In genomic region chr9:76539953-76540621, GRCm38 (mm10) we compare ENCODE assay signal across 17 mouse cellular contexts. TPM values are rescaled to one million over a fixed set of nuclear protein-coding genes. Genes with fewer than 3 reads are reported as not detected.
A peak's percentile ranks its signal among the peaks of the same experiment; 100 is the strongest.
DNase-seq lines count a peak whose midpoint lies in the region; ATAC-seq lines count a peak whose summit lies in the region.
"Had no signal": no experiment of that assay in that cellular context is flagged by ENCODE, and none has a peak within 500 bp of the region (broad histone marks: within the 10 kb centered on the region; RNA-seq: fewer than 3 reads in every experiment).

No protein-coding gene starts in this region.

- peak; percentile 11 for DNase-seq in 416B (ENCODE audit: low read depth)
- DNase-seq in urinary bladder, postnatal 25 days (ENCODE audit: low spot score): no peak
- no peak for DNase-seq in adrenal gland, postnatal 14 days
- no peak for DNase-seq in thymus, postnatal 25 days
- DNase-seq: adrenal gland, postnatal 25 days; B cell, adult 2 months; cerebellum, adult 18-20 months; embryo, embryonic 11 days; gastrocnemius, adult 2 months; gastrocnemius, postnatal 36 days; heart, adult 18-20 months had no signal

- peak; percentile 95 for ATAC-seq in granulocyte monocyte progenitor cell, adult 5-6 weeks (replicated peaks; ENCODE audit: poor library complexity, severe bottlenecking)
- ATAC-seq in megakaryocyte progenitor cell, adult 5-6 weeks (replicated peaks; ENCODE audit: poor library complexity): peak; percentile 97
- ATAC-seq: activated CD4-positive, CD25-positive, alpha-beta regulatory T cell, adult 4 months; CD4-positive, CD25-positive, alpha-beta regulatory T cell, adult 4 months; forebrain, embryonic 14.5 days had no signal

RNA-seq across cellular contexts. Expression of gene Fam83b, which starts 26.8 kb away (rescaled TPM):
- not detected in 2 replicates for total RNA-seq in granulocyte monocyte progenitor cell, adult 5-6 weeks (2014; fragmentation: Nextera tagmentation)
- not detected in 2 replicates for total RNA-seq in granulocyte monocyte progenitor cell, adult 5-6 weeks (2017)
- not detected in 2 replicates for total RNA-seq in megakaryocyte progenitor cell, adult 5-6 weeks (2015)
- total RNA-seq in megakaryocyte progenitor cell, adult 5-6 weeks (2017): not detected in 2 replicates
- total RNA-seq in adrenal gland, postnatal 14 days (2021): 0.19 and 0.30 TPM in 2 replicates
- total RNA-seq: gastrocnemius, adult 2 months; gastrocnemius, postnatal 36 days; MEL had no signal
